Mouse (Mus musculus) layer of hippocampus, adult 11-12 months (tissue): ENCODE data around the gene Ano6.
A peak's percentile ranks its signal among the peaks of the same experiment; 100 is the strongest.

Source experiments
- DNase-seq: peaks from one replicate; pipeline ENCODE4 v3.0.0; 2022; ENCODE audit warnings: low spot score

The Ano6 gene

GRCm38 (mm10) chr15:95931013-95931775, 140.6 kb downstream of the Ano6 start:
- peak; percentile 56 for DNase-seq

DNA sequence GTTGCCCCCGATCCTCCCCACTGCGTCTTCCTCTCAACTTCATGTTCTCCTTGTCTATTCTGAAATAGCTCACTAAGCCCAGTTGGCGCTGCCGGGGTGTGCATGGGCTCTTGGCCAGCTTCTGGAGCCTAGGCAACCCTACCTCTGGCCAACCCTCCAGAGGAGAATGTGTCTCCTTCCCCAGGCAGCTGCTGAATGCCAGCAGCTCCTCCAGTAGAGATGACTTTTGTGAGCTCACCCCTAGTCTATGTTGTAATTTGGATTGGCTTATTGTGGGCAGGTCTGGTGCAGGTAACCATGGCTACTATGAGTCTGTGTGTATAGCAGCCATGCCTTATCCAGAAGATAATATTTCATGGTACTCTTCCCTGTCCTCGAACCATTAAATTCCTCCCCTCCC, 141.7 kb downstream of the Ano6 start:
- DNase-seq, result peak; percentile 67

- peak; percentile 54 for DNase-seq
Measured at GRCm38 (mm10) chr15:95935141-95935540, 144.5 kb downstream of the Ano6 start.

- no peak for DNase-seq
Measured at GRCm38 (mm10) chr15:95943470-95943869, 152.8 kb downstream of the Ano6 start.

- DNase-seq, result no peak
Measured at GRCm38 (mm10) chr15:95944299-95944698, 153.7 kb downstream of the Ano6 start.

- peak; percentile 25 for DNase-seq
Measured at GRCm38 (mm10) chr15:95945951-95946708, 155.5 kb downstream of the Ano6 start.

DNA sequence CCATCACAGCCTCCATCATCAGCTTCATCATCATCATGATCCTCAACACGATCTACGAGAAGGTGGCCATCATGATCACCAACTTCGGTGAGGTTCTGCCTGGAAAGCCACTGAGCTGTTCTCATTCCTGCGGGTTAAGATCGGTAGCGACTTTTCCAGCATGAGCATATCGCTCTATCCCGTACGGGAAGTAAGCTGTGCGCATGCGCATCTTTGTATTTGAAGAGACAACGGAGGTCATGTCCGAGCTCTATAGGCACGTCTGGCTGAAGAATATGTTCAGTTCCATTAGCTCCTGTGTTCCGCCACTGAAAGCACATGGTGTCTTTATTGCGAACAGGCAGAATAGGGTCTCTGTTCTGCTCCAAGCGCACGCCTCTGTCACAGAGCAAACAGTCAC, 157.8 kb downstream of the Ano6 start:
- DNase-seq, result no peak

- DNase-seq, result no peak
Measured at GRCm38 (mm10) chr15:95949336-95949735, 158.7 kb downstream of the Ano6 start.

- DNase-seq, result no peak
Measured at GRCm38 (mm10) chr15:95951497-95951896, 160.9 kb downstream of the Ano6 start.

GRCm38 (mm10) chr15:95956692-95957091, 166.0 kb downstream of the Ano6 start:
- DNase-seq, result no peak

DNA sequence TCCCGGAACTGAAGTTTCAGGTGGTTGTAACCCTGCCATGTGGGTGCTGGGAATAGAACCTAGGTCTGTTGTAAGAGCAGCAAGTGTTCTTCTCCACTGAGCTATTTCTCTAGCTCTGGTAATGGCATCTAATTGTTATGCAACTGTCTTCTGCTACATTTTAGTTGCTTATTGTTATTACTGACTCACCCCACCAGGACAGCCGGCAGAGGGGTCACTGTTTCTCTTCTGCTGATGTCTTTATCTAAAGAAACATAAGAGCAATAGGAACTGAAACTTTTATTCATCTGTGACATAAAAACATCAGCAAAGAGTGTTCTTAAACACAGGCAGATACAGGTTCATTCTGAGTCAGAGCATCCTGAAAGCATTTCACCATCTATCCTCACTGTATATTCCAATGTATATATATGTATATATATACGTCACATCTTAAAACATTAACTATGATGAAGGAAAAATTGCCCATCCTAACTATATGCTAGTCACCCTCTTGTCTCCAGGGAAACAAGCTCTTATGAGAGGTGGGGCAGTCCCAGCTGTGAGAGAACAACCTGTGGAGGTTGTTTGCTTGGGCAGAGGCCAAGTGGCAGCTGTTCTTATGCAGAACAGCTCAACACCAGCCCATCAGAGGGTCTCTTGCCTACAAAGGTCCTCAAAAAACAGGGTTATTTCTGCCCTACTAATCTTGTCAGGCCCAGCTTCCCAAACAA, 171.9 kb downstream of the Ano6 start:
- no peak for DNase-seq

GRCm38 (mm10) chr15:95963124-95963482, 172.5 kb downstream of the Ano6 start:
- DNase-seq, result peak; percentile 20

GRCm38 (mm10) chr15:95963533-95964250, 173.0 kb downstream of the Ano6 start:
- peak; percentile 36 for DNase-seq

GRCm38 (mm10) chr15:95964251-95964561, 173.6 kb downstream of the Ano6 start:
- peak; percentile 56 for DNase-seq

DNA sequence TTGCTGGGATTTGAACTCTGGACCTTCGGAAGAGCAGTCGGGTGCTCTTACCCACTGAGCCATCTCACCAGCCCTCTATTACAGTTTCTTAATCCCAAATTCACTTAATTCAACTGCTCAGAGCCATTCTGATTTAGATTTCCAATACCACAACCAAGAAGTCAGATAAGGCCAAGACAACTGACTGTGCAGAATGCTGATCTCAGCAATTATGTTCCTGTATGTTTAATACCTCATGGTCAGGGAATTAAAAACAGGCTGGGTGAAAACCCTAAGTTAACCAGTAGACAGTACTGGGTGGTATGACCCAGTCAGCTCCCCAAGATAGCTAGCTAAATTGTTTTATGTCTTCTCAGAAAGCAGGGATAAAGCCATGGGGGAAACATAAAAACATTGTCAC, 176.3 kb downstream of the Ano6 start:
- DNase-seq, result no peak

- no peak for DNase-seq
Measured at GRCm38 (mm10) chr15:95967516-95968196, 177.0 kb downstream of the Ano6 start.

DNA sequence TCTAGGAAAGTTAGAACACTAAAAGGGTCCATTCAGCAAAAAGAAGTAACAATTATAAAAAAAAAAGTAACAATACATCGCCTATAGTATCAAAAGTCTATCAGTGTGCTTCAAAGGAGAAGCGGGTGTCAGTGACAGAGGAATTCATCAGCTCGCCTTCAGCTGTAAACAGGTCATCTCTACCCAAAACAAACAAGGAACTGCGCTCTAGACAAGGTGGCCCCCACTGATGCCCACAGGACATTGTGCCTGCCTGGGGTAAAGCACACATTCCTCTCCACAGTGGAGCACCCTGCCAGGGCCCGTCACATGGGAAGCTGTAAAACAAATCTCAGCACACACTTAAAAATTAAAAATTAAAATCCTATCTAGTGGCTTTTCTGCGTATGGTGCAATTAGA, 179.0 kb downstream of the Ano6 start:
- no peak for DNase-seq

GRCm38 (mm10) chr15:95970176-95970575, 179.5 kb downstream of the Ano6 start:
- no peak for DNase-seq

DNA sequence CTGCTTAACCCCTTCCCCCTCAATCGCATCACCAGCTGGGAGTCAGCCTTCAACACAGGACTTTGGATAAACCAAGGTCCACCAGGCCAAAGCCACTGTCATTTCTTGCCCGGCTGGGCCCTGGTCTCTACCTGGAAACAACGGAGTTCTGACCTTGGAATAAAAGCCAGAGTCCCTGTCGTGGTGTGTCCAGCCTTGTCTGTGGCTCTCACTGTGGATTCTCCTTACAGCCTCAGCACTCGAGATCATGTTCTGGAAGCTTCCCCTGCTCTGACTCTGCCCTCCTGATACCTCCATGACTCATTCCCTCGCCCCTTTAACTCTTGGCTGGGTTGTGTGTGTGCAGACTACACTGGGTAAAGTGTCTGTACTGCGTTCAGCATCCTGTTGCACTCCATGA, 180.0 kb downstream of the Ano6 start:
- no peak for DNase-seq

GRCm38 (mm10) chr15:95971302-95971701, 180.7 kb downstream of the Ano6 start:
- no peak for DNase-seq

- no peak for DNase-seq
Measured at GRCm38 (mm10) chr15:95972156-95972555, 181.5 kb downstream of the Ano6 start.

DNA sequence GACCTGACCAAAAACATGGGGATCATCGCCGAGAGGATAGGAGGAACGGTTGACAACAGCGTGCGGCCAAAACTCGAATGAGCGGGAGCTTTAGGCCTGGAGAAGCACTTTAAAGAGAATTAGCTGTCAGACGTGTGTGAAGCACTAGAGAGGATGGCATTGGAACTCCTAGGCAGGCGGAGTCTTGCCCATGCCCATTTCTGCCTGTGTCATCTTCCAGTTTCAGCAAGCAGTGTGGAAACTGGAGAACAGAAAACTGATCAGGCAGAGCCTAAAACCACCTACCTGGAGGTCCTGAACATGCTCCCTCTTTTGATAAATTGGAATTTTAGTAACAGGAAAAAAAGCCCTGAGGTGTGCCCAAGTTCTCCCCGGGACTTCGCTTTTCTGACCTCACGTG, 182.0 kb downstream of the Ano6 start:
- no peak for DNase-seq
